Mouse (Mus musculus): ENCODE data around the gene Il9r. TPM values are rescaled to one million over a fixed set of nuclear protein-coding genes. Genes with fewer than 3 reads are reported as not detected.

Gene Il9r
- polyA plus RNA-seq, 1 experiment from 2014 or later, result 0.05 TPM

DNA sequence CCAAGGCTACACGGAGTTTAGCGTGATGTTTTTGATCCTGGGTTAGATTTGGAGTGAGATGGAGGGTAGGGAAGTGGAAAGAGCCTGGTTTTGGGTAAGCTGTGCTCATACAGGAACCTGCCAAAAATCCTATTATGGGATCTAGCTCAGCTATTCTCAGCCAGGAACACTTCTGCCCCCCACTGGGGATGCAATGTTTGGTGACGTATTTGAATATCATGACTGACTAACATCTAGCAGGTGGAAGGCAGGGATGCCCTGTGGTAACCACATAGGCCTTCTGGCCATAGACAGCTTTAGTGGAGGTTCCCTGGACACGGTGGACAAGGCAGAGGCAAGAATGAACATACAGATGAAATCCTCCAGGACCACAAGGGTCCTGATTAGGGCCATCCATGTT lies 30.1 kb upstream of the Il9r start:
- TF ChIP-seq CTCF (IDR thresholded peaks at IDR 0.05; ENCODE audit: low read depth) (0 out of 2 replicates have a peak, but pooled peaks have one; percentile 12), EP300 (IDR thresholded peaks at IDR 0.05; ENCODE audit: low read depth) (no peak)
- peaks cover 61% of the 10 kb centered on the region for H3K36me3 ChIP-seq (replicated peaks; ENCODE audit: insufficient read depth, low read length)
- peaks cover 16% of the 10 kb centered on the region for H3K4me1 ChIP-seq (ENCODE audit: insufficient read depth)
- H3K9ac ChIP-seq (replicated peaks), result no peak overlapping the region
- no peak overlapping the region for H3K4me3 ChIP-seq (ENCODE audit: low read depth, low read length)
- 0 out of 2 replicates have a peak, but pooled peaks cover under 1% of the 10 kb centered on the region for H3K27me3 ChIP-seq (ENCODE audit: insufficient read depth, low read length)
- WGBS (ENCODE audit: insufficient replicate concordance), result 80% methylated on average over 4 of the region's 4 CpGs
- no peaks in the 10 kb centered on the region for H3K9me3 ChIP-seq (ENCODE audit: low read length)
- DNase-seq (no peak), ATAC-seq (no peak)
- no peak overlapping the region for H3K27ac ChIP-seq (ENCODE audit: low read depth)
- no peak overlapping the region for H3K4me2 ChIP-seq (ENCODE audit: low read depth, low read length)

DNA sequence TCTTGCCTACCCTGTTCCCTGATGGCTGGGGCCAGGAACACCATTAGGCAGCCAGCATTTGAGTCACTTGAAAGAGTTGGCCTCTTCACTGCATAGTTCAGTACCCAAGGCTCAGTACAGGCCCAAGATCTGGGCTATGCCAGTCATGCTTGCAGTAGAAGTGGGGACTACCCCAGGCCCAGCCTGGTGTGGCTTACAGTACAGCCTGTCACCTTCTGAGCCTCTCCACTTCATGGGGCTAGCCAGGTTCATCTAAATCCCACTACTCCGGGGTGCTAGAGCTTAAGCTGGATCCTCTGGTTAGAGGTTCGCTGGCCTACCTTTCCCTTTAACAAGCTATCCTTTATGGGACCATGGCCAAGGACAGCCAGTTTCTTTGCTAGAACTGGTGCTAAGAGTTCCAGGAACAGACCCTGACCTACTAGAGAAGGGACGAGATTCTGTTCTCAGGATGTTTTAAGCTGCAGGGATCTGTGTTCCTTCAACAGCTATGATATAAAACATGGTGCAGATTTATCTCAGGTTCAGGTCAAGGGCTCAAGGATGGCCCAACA lies 28.3 kb upstream of the Il9r start:
- Histone ChIP-seq H3K27me3 (ENCODE audit: insufficient read depth, low read length) (peaks cover 14% of the 10 kb centered on the region), H3K4me2 (ENCODE audit: low read depth, low read length) (no peak overlapping the region), H3K9me3 (ENCODE audit: low read length) (no peaks in the 10 kb centered on the region), H3K4me1 (ENCODE audit: insufficient read depth) (peaks cover 24% of the 10 kb centered on the region), H3K27ac (ENCODE audit: low read depth) (no peak overlapping the region), H3K4me3 (ENCODE audit: low read depth, low read length) (no peak overlapping the region), H3K36me3 (replicated peaks; ENCODE audit: insufficient read depth, low read length) (peaks cover 42% of the 10 kb centered on the region), H3K9ac (replicated peaks) (no peak overlapping the region)
- no peak for DNase-seq
- 83% methylated on average over 3 of the region's 3 CpGs for WGBS (ENCODE audit: insufficient replicate concordance)
- ATAC-seq, result no peak
- TF ChIP-seq CTCF (IDR thresholded peaks at IDR 0.05; ENCODE audit: low read depth) (no peak), EP300 (IDR thresholded peaks at IDR 0.05; ENCODE audit: low read depth) (no peak)

DNA sequence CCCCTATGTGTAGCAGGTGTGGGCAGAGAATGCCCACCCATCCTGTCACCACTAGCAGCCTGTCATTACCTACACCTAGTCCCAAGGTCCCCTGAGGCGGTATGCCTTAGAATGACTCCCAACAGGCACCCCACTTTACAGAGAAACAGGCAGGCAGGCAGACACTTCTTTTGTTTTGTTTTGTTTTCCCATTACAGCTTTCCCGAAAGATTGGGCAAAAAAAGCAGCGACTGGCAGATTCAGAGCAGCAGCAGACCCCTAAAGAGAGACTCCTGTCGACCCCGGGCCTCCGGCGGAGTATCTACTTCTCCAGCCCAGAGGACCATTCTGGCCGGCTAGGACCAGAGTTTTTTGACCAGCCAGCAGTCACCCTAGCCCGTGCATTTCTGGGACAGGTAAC lies 27.5 kb upstream of the Il9r start:
- Histone ChIP-seq H3K9me3 (ENCODE audit: low read length) (no peaks in the 10 kb centered on the region), H3K9ac (replicated peaks) (peak overlapping the region; percentile 89), H3K36me3 (replicated peaks; ENCODE audit: insufficient read depth, low read length) (peaks cover 36% of the 10 kb centered on the region), H3K4me2 (ENCODE audit: low read depth, low read length) (peak overlapping the region; percentile 83), H3K4me1 (ENCODE audit: insufficient read depth) (peaks cover 28% of the 10 kb centered on the region), H3K27me3 (ENCODE audit: insufficient read depth, low read length) (peaks cover 22% of the 10 kb centered on the region), H3K27ac (ENCODE audit: low read depth) (no peak overlapping the region), H3K4me3 (ENCODE audit: low read depth, low read length) (peak overlapping the region; percentile 81)
- DNase-seq, result no peak
- TF ChIP-seq EP300 (IDR thresholded peaks at IDR 0.05; ENCODE audit: low read depth) (no peak), CTCF (IDR thresholded peaks at IDR 0.05; ENCODE audit: low read depth) (no peak)
- ATAC-seq, result no peak
- 94% methylated on average over 9 of the region's 9 CpGs for WGBS (ENCODE audit: insufficient replicate concordance)

DNA sequence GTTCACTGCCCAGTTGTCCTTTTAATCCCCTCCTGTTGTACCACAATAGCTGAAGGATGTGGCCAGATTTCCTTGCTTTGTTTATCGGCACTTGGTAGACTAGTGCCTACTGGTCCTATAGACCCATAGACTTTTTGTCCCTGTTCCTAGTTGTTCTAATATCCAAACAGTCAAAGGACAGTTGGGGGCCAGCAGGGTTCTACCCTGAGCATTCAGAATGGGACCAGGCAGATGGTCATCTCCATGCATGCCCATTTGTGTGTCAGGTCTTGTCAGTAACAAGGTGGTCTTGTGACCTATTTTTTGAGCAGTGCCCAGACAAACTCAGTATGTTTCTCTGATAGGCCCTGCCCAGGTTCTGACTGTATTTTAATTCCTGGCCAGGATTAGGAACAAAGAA lies 27.0 kb upstream of the Il9r start:
- H3K27me3 ChIP-seq (ENCODE audit: insufficient read depth, low read length), result peaks cover 25% of the 10 kb centered on the region
- DNase-seq (no peak), ATAC-seq (no peak)
- 42% methylated on average over 1 of the region's 1 CpGs for WGBS (ENCODE audit: insufficient replicate concordance)
- TF ChIP-seq EP300 (IDR thresholded peaks at IDR 0.05; ENCODE audit: low read depth), result no peak
- TF ChIP-seq CTCF (IDR thresholded peaks at IDR 0.05; ENCODE audit: low read depth), result no peak
- 0 out of 2 replicates have a peak overlapping the region, but pooled peaks have one; percentile 8 for H3K27ac ChIP-seq (ENCODE audit: low read depth)
- peak overlapping the region; percentile 81 for H3K4me3 ChIP-seq (ENCODE audit: low read depth, low read length)
- H3K36me3 ChIP-seq (replicated peaks; ENCODE audit: insufficient read depth, low read length), result peaks cover 31% of the 10 kb centered on the region
- no peaks in the 10 kb centered on the region for H3K9me3 ChIP-seq (ENCODE audit: low read length)
- peaks cover 31% of the 10 kb centered on the region for H3K4me1 ChIP-seq (ENCODE audit: insufficient read depth)
- peak overlapping the region; percentile 89 for H3K9ac ChIP-seq (replicated peaks)
- peak overlapping the region; percentile 83 for H3K4me2 ChIP-seq (ENCODE audit: low read depth, low read length)

DNA sequence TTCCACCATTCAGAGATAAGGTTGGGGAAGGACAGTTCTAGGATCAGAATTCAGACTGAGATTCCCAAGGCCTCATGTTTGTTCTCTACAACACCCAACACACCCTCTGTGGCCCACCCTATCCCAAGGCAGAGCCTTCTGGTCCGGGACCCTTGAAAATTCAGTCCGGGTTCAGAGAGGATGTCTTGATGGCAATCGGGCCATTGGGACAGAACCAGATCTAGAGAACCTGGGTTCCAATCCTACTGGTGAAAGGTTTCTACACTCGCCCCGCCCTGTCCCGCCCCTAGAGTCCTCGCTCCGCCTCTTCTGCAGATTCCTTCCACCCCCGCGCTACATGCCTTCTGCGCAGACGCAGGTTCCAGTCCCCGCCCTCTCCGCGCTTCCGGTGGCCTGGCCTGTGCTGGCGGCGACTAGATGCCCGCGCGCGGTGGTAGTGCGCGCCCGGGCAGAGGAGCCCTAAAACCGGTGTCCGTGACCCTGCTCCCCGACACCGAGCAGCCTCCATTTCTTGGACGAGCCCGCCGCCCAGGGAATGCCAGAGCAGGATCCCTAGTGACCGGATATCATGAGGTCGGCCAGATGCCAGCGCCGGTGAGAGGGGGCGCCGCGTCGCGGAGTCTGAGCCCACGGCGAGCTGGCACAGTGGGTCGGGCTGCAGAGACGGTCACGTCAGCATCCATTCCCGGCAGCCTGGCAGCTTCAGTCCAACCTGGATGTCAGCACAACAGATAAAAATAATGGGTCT lies 26.2 kb upstream of the Il9r start, which contains the start of gene Mpg:
TSS of gene Mpg (plus strand) at position 382 of the 748 bp plus-strand sequence.
- H3K4me1 ChIP-seq (ENCODE audit: insufficient read depth), result peaks cover 33% of the 10 kb centered on the region
- peak within 1 kb of the TSS; percentile 89 for H3K9ac ChIP-seq (replicated peaks)
- H3K4me2 ChIP-seq (ENCODE audit: low read depth, low read length), result peak within 1 kb of the TSS; percentile 83
- H3K27me3 ChIP-seq (ENCODE audit: insufficient read depth, low read length), result peaks cover 32% of the 10 kb centered on the region
- 2% methylated on average over 47 of the region's 47 CpGs for WGBS (ENCODE audit: insufficient replicate concordance)
- TF ChIP-seq EP300 (IDR thresholded peaks at IDR 0.05; ENCODE audit: low read depth) (no peak), CTCF (IDR thresholded peaks at IDR 0.05; ENCODE audit: low read depth) (no peak)
- H3K27ac ChIP-seq (ENCODE audit: low read depth), result peak within 1 kb of the TSS; percentile 77
- ATAC-seq (peak; percentile 90), DNase-seq (peak; percentile 96)
- no peaks in the 10 kb centered on the region for H3K9me3 ChIP-seq (ENCODE audit: low read length)
- peaks cover 24% of the 10 kb centered on the region for H3K36me3 ChIP-seq (replicated peaks; ENCODE audit: insufficient read depth, low read length)
- peak within 1 kb of the TSS; percentile 81 for H3K4me3 ChIP-seq (ENCODE audit: low read depth, low read length)

Data from liver, postnatal 0 days (tissue).